In the genomic region with DNA sequence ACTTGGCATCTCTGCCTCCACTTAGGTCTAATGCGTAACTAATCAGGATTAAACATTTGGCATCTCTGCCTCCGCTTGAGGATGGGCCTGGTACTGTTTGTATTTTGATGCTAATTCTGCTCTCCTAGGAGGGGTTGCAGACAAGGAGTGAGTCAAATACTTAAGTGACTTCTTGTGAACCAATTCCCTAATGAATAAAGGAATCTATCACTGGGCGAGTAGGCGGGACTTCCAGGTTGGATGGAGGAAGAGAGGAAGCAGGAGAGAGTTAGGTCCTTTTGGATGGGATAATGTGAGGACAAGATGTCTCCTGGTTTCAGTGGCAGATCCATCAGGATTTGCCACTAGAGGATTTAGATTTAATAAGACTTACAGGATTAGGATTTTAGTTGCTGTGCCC, we compare ENCODE assay signal across 17 mouse cellular contexts.
"Had no signal": no experiment of that assay in that cellular context is flagged by ENCODE, and none has a peak within 500 bp of the region (broad histone marks: within the 10 kb centered on the region; RNA-seq: fewer than 3 reads in every experiment).

No protein-coding gene starts in this region.

- H3K9ac ChIP-seq: lung, embryonic 14.5 days; midbrain, embryonic 13.5 days; neural tube, embryonic 13.5 days; neural tube, embryonic 15.5 days had no signal

- H3K4me3 ChIP-seq: midbrain, embryonic 13.5 days; myocyte; neural tube, embryonic 13.5 days; neural tube, embryonic 15.5 days had no signal

- DNase-seq: lung, adult 18-20 months; lung, embryonic 14.5 days; lung, postnatal 4 days; retina, postnatal 1 day; right cerebral cortex, adult 18-20 months; right cerebral cortex, postnatal 25 days; right cerebral cortex, postnatal 4 days; spleen, adult 18-20 months; thymus, adult 18-20 months; thymus, postnatal 14 days; thymus, postnatal 36 days had no signal

- H3K9me3 ChIP-seq: midbrain, embryonic 13.5 days; neural tube, embryonic 13.5 days; neural tube, embryonic 15.5 days had no signal

- H3K27me3 ChIP-seq: midbrain, embryonic 13.5 days; neural tube, embryonic 13.5 days; neural tube, embryonic 15.5 days had no signal

- H3K4me2 ChIP-seq: lung, embryonic 14.5 days; midbrain, embryonic 11.5 days; midbrain, embryonic 13.5 days; neural tube, embryonic 13.5 days; neural tube, embryonic 15.5 days had no signal

- H3K27ac ChIP-seq: midbrain, embryonic 13.5 days; neural tube, embryonic 13.5 days; neural tube, embryonic 15.5 days had no signal

- ATAC-seq: midbrain, embryonic 13.5 days; midbrain, embryonic 16.5 days had no signal

- H3K4me1 ChIP-seq: neural tube, embryonic 13.5 days; neural tube, embryonic 15.5 days had no signal
